Mouse (Mus musculus): ENCODE results near the gene Mto1. TPM values are rescaled to one million over a fixed set of nuclear protein-coding genes. Genes with fewer than 3 reads are reported as not detected.
A peak's percentile ranks its signal among the peaks of the same experiment; 100 is the strongest.
"Not testable (repeated sequence)": the region's sequence is repeated elsewhere in the genome, so short reads cannot be mapped to it uniquely, and the experiment has no call there.

Mto1 gene
- polyA plus RNA-seq, 1 experiment, result 7.3 TPM

DNA sequence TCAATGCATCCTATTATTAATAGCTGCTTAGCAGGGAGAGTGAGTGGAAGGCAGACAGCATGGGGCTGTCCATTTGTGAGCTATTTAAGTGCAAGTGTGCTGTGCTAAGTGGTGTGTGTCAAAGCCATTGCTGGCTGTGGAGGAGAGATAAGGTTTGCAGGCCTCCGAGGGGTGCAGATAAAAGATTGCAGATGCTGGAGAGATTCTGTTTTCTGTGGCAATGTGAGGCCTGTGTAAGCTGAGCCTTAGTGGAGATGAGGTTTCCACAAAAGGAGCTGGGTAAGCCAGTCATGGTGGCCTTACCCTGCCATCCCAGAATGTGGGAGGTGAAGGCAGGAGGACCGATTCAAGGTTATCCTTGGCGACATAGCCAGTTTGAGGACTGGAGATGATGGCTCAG lies 68.1 kb downstream of the Mto1 start:
- 87% methylated on average over 3 of the region's 3 CpGs for WGBS
- Histone ChIP-seq H3K27ac (ENCODE audit: insufficient read depth, low read depth, low read length) (no peak overlapping the region), H3K4me3 (ENCODE audit: low read depth, low read length) (no peak overlapping the region), H3K4me1 (ENCODE audit: control insufficient read depth, insufficient read depth, insufficient read length, low read length) (peaks cover 9% of the 10 kb centered on the region; the same call in 1 of the 2 replicates), H3K27me3 (ENCODE audit: control insufficient read depth, insufficient read depth, low read length) (no peaks in the 10 kb centered on the region), H3K36me3 (ENCODE audit: control insufficient read depth, insufficient read depth, low read length) (no peaks in the 10 kb centered on the region)
- no peak for TF ChIP-seq CTCF (IDR thresholded peaks at IDR 0.05; ENCODE audit: extremely low read depth, insufficient read length, insufficient replicate concordance, low read depth, low read length)
- TF ChIP-seq POLR2A (IDR thresholded peaks at IDR 0.05; ENCODE audit: low read depth, low read length), result no peak

DNA sequence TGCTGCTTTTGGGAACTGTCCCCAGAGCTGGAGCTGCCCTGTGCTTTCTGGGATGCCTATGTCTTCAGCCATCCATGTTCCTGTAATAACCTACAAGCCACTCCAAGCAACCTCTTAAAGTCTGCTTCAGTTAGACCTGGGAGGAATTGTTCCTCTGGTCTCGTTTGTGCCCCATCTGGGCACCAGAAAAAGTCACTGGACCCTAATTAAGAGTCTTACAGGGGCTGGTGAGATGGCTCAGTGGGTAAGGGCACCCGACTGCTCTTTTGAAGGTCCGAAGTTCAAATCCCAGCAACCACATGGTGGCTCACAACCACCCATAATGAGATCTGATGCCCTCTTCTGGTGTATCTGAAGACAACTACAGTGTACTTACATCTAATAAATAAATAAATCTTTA lies 69.2 kb downstream of the Mto1 start:
- H3K27me3 ChIP-seq (ENCODE audit: control insufficient read depth, insufficient read depth, low read length); H3K36me3 ChIP-seq (ENCODE audit: control insufficient read depth, insufficient read depth, low read length); H3K4me3 ChIP-seq (ENCODE audit: low read depth, low read length); H3K4me1 ChIP-seq (ENCODE audit: control insufficient read depth, insufficient read depth, insufficient read length, low read length); H3K27ac ChIP-seq (ENCODE audit: insufficient read depth, low read depth, low read length): not testable (repeated sequence)
- WGBS, result 62% methylated on average over 3 of the region's 3 CpGs

DNA sequence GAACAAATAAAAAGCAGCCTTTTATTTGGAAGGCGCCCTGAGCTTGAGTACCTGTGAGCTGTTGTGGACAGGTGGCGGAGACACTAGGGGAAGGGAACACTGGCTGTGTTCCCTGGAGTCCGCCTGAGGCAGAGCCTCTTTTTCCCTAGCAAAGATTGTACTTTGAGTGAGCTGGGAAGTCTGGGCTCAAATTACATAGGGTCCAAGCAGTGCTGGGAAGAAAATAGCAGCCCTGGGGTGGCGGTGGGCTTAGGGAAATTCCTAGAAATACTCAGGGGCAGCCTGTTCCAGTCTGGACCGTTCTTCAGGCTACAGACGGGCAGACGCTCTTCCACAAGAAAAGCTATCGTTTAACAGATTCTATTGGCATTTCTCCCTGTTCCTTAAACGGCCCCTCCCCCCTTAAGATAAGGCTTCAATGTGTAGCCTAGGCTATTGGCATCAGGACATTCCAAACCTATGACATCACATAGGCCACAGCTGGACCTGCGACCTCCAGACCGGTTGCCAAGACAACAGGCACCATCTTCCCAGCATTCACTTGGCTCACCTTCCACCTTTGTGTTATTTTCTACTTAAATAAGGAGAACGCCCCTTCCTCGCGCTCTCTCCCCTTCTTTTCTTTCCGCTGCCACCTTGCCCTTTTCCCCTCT lies 72.2 kb downstream of the Mto1 start:
- H3K27ac ChIP-seq (ENCODE audit: insufficient read depth, low read depth, low read length), result no peak overlapping the region
- peaks cover 9% of the 10 kb centered on the region; the same call in 1 of the 2 replicates for H3K4me1 ChIP-seq (ENCODE audit: control insufficient read depth, insufficient read depth, insufficient read length, low read length)
- peak overlapping the region; percentile 67 for H3K4me3 ChIP-seq (ENCODE audit: low read depth, low read length)
- H3K27me3 ChIP-seq (ENCODE audit: control insufficient read depth, insufficient read depth, low read length), result no peaks in the 10 kb centered on the region
- no peak for TF ChIP-seq POLR2A (IDR thresholded peaks at IDR 0.05; ENCODE audit: low read depth, low read length)
- no peak for TF ChIP-seq CTCF (IDR thresholded peaks at IDR 0.05; ENCODE audit: extremely low read depth, insufficient read length, insufficient replicate concordance, low read depth, low read length)
- WGBS, result 10% methylated on average over 15 of the region's 15 CpGs
- H3K36me3 ChIP-seq (ENCODE audit: control insufficient read depth, insufficient read depth, low read length), result no peaks in the 10 kb centered on the region

DNA sequence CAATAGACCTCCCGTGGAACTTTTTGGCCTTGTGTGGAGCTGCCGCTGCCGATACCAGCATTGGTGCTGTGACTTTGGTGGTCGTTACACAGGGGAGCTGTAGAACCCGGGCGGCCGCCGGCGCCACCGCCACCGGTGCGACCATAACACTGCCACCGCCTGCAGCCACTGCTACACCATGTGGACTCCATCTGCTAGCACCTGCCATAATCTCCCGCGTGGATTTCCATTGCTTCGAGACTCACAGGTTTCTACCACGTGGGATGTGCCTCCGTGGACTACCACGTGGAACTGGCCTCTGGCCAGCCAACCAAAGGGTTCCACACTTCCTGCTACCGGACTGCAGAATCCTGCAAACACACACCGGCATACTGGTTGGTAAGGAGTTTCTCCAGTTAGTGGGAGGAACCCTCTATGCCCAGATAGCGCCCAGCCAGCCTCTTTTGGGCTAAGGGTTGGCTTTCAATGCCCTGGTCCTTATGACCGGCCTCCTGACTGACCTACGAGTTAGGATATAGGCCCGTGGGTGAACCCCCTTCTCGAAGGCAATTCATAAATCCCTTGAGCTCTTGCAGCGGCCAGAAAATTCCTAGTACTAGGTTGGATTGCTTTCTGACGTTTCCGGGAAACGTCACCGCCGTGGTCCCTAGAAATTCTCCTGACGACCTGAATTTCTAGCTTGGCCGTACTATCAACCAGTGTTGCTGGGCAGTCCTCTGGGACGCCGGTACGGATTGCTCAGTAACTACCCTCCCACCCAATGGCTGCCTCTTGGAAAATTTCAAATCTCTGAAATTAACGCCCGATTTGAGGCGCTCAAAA lies 73.0 kb downstream of the Mto1 start:
- peak overlapping the region; percentile 19; the same call in 1 of the 2 replicates for H3K27ac ChIP-seq (ENCODE audit: insufficient read depth, low read depth, low read length)
- no peak; the same call in 1 of the 2 replicates for TF ChIP-seq POLR2A (IDR thresholded peaks at IDR 0.05; ENCODE audit: low read depth, low read length)
- TF ChIP-seq CTCF (IDR thresholded peaks at IDR 0.05; ENCODE audit: extremely low read depth, insufficient read length, insufficient replicate concordance, low read depth, low read length), result no peak
- H3K4me3 ChIP-seq (ENCODE audit: low read depth, low read length), result peak overlapping the region; percentile 67
- H3K36me3 ChIP-seq (ENCODE audit: control insufficient read depth, insufficient read depth, low read length), result no peaks in the 10 kb centered on the region
- 4% methylated on average over 40 of the region's 40 CpGs for WGBS
- H3K4me1 ChIP-seq (ENCODE audit: control insufficient read depth, insufficient read depth, insufficient read length, low read length), result peaks cover 9% of the 10 kb centered on the region; the same call in 1 of the 2 replicates
- no peaks in the 10 kb centered on the region for H3K27me3 ChIP-seq (ENCODE audit: control insufficient read depth, insufficient read depth, low read length)

DNA sequence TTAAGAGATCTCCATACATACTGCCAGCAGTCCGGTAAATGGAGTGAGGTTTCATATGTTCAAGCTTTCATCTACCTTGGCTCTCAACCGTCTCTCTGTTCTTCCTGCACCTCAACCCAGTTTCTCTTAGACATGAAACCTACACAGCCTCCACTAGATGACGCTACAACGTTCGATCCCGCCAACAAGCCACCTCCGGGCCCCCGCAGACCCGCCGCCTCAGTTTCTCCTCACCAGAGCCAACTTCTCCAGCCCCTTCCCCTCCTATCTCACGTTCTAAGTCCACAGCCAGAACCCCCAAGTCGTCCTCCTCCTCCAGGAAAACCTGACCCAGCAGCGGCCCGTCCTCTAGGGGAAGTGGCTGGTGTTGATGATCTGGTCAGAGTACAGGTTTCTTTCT lies 73.7 kb downstream of the Mto1 start:
- TF ChIP-seq POLR2A (IDR thresholded peaks at IDR 0.05; ENCODE audit: low read depth, low read length) (no peak), CTCF (IDR thresholded peaks at IDR 0.05; ENCODE audit: extremely low read depth, insufficient read length, insufficient replicate concordance, low read depth, low read length) (peak; percentile 85; the same call in 1 of the 2 replicates)
- H3K27ac ChIP-seq (ENCODE audit: insufficient read depth, low read depth, low read length), result peak overlapping the region; percentile 19; the same call in 1 of the 2 replicates
- 15% methylated on average over 14 of the region's 14 CpGs for WGBS

More for the DNA sequence above, 73.7 kb downstream of the Mto1 start:
- Histone ChIP-seq H3K4me3 (ENCODE audit: low read depth, low read length) (peak overlapping the region; percentile 67), H3K27me3 (ENCODE audit: control insufficient read depth, insufficient read depth, low read length) (no peaks in the 10 kb centered on the region), H3K4me1 (ENCODE audit: control insufficient read depth, insufficient read depth, insufficient read length, low read length) (peaks cover 9% of the 10 kb centered on the region; the same call in 1 of the 2 replicates), H3K36me3 (ENCODE audit: control insufficient read depth, insufficient read depth, low read length) (no peaks in the 10 kb centered on the region)

Other genes with a start within 250 kb of the Mto1 start
- 14.6 and 148 TPM in 2 replicates for gene Gsta1, start 217.6 kb upstream of the Mto1 start, polyA plus RNA-seq (2012; rRNA removed)
- gene Gm3776, start 191.1 kb upstream of the Mto1 start, polyA plus RNA-seq (2012; rRNA removed), result 0.90 and 11.6 TPM in 2 replicates
- gene Gm10639, start 158.3 kb upstream of the Mto1 start, polyA plus RNA-seq (2012; rRNA removed), result 0.17 TPM in 1 of 2 replicates, not detected in the other
- not detected in 2 replicates for gene Omt2a, start 133.4 kb upstream of the Mto1 start, polyA plus RNA-seq (2012; rRNA removed)
- not detected in 2 replicates for gene Omt2b, start 120.6 kb upstream of the Mto1 start, polyA plus RNA-seq (2012; rRNA removed)
- 0.71 TPM in 1 of 2 replicates, not detected in the other for gene Gsta2, start 92.4 kb upstream of the Mto1 start, polyA plus RNA-seq (2012; rRNA removed)
- gene Dppa5a, start 80.0 kb upstream of the Mto1 start, polyA plus RNA-seq (2012; rRNA removed), result not detected in 2 replicates
- 0.04 TPM in 1 of 2 replicates, not detected in the other for gene Ooep, start 69.5 kb upstream of the Mto1 start, polyA plus RNA-seq (2012; rRNA removed)
- gene Ddx43, start 52.4 kb upstream of the Mto1 start, polyA plus RNA-seq (2012; rRNA removed), result not detected in 2 replicates
- gene Cgas, start 5.0 kb upstream of the Mto1 start, polyA plus RNA-seq (2012; rRNA removed), result 0.46 and 0.86 TPM in 2 replicates
- gene Gm17324, start 578 bp downstream of the Mto1 start, polyA plus RNA-seq (2012; rRNA removed), result not detected in 2 replicates
- 1,017 and 1,625 TPM in 2 replicates for gene Eef1a1, start 40.9 kb downstream of the Mto1 start, polyA plus RNA-seq (2012; rRNA removed)
- 2.8 and 14.5 TPM in 2 replicates for gene Slc17a5, start 139.8 kb downstream of the Mto1 start, polyA plus RNA-seq (2012; rRNA removed)
- gene Cd109, start 167.3 kb downstream of the Mto1 start, polyA plus RNA-seq (2012; rRNA removed), result 0.08 and 0.25 TPM in 2 replicates